Mouse (Mus musculus) spleen, adult 2 months (tissue): ENCODE data around the gene Prrt3.

ENCODE experiments used
- CTCF ChIP-seq: fragments of 200-500 bp; IDR thresholded peaks from 2 replicates; pipeline ENCODE4 v1.5.1; 2011; ENCODE audit warnings: mild to moderate bottlenecking, inconsistent platforms; ENCODE audit not compliant: insufficient read depth, insufficient read length, insufficient replicate concordance; ENCODE audit errors: extremely low read depth
- POLR2A ChIP-seq: fragments of 200-500 bp; IDR thresholded peaks from 2 replicates; pipeline ENCODE4 v1.6.1; 2011; ENCODE audit warnings: low read depth, low read length, inconsistent platforms

DNA sequence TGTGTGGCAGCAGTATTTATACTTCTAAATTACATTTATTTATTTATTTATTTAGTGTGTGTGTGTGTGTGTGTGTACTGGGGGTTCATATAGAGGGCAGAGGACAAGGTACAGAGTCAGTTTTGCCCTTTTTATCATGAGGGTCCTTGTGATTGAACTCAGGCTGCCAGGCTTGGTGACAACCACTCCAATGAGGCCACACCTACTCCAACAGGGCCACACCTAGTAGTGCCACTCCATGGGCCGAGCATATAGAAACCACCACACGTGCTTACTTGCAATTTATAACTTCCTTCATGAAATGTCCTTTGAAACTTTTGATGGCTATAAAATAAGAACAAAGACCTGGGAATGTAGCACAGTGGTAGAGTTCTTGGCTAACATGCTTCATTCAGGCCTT is 28.5 kb downstream of the Prrt3 start:
- no peak for TF ChIP-seq POLR2A
- no peak for TF ChIP-seq CTCF
